ENCODE assay signal across 14 mouse cellular contexts in the genomic region with DNA sequence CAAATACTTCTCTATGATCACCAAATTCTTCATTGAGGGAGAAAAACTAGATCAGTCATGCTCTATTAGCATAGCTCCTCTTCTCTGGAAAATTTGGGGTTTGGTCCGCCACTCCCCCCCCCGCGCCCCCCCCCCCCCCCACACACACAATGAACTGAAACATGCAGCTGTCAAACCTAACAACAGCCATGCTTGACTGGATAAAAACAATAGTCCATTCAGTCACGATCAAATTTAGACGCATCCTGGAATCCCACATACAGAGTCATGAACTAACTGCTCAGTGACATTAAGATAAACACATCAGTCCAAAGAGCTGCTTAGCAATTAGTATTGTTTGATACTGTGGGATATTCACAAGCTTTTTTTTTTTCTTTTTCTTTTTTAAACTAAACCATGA. TPM values are rescaled to one million over a fixed set of nuclear protein-coding genes. Genes with fewer than 3 reads are reported as not detected.
DNase-seq lines count a peak whose midpoint lies in the region; ATAC-seq lines count a peak whose summit lies in the region.
"Had no signal": no experiment of that assay in that cellular context is flagged by ENCODE, and none has a peak within 500 bp of the region (broad histone marks: within the 10 kb centered on the region; RNA-seq: fewer than 3 reads in every experiment).

No protein-coding gene starts in this region.

- H3K27ac ChIP-seq in neural tube, embryonic 12.5 days = no peak overlapping the region
- no peak overlapping the region for H3K27ac ChIP-seq in hindbrain, embryonic 12.5 days
- H3K27ac ChIP-seq: heart, embryonic 15.5 days; liver, embryonic 13.5 days had no signal

- 21% methylated on average over 5 of the region's 5 CpGs for WGBS in neural tube, embryonic 12.5 days
- WGBS in hindbrain, embryonic 12.5 days = 15% methylated on average over 4 of the region's 5 CpGs

- H3K9ac ChIP-seq in neural tube, embryonic 12.5 days = no peak overlapping the region
- H3K9ac ChIP-seq in hindbrain, embryonic 12.5 days = no peak overlapping the region
- H3K9ac ChIP-seq: heart, embryonic 15.5 days; liver, embryonic 13.5 days had no signal

- H3K9me3 ChIP-seq in neural tube, embryonic 12.5 days = no peaks in the 10 kb centered on the region
- no peaks in the 10 kb centered on the region for H3K9me3 ChIP-seq in hindbrain, embryonic 12.5 days (replicated peaks)
- H3K9me3 ChIP-seq: heart, embryonic 15.5 days; liver, embryonic 13.5 days had no signal

- no peaks in the 10 kb centered on the region for H3K36me3 ChIP-seq in neural tube, embryonic 12.5 days
- no peaks in the 10 kb centered on the region for H3K36me3 ChIP-seq in hindbrain, embryonic 12.5 days
- H3K36me3 ChIP-seq: heart, embryonic 15.5 days; liver, embryonic 13.5 days had no signal

- H3K4me1 ChIP-seq in neural tube, embryonic 12.5 days = no peaks in the 10 kb centered on the region
- H3K4me1 ChIP-seq in hindbrain, embryonic 12.5 days = no peaks in the 10 kb centered on the region
- H3K4me1 ChIP-seq: heart, embryonic 15.5 days; liver, embryonic 13.5 days had no signal

- H3K4me2 ChIP-seq in neural tube, embryonic 12.5 days (replicated peaks) = no peak overlapping the region
- no peak overlapping the region for H3K4me2 ChIP-seq in hindbrain, embryonic 12.5 days (replicated peaks)
- H3K4me2 ChIP-seq: heart, embryonic 15.5 days; liver, embryonic 13.5 days had no signal

- H3K27me3 ChIP-seq in neural tube, embryonic 12.5 days (replicated peaks) = no peaks in the 10 kb centered on the region
- no peaks in the 10 kb centered on the region for H3K27me3 ChIP-seq in hindbrain, embryonic 12.5 days
- H3K27me3 ChIP-seq: heart, embryonic 15.5 days; liver, embryonic 13.5 days had no signal

- no peak overlapping the region for H3K4me3 ChIP-seq in neural tube, embryonic 12.5 days
- H3K4me3 ChIP-seq in hindbrain, embryonic 12.5 days = no peak overlapping the region
- H3K4me3 ChIP-seq: heart, embryonic 15.5 days; liver, embryonic 13.5 days had no signal

- ATAC-seq in neural tube, embryonic 12.5 days (ENCODE audit: low FRiP score, low read depth) = peak; percentile 83
- peak; percentile 78 for ATAC-seq in hindbrain, embryonic 12.5 days (ENCODE audit: low FRiP score)
- no peak for ATAC-seq in activated CD4-positive, CD25-positive, alpha-beta regulatory T cell, adult 4 months
- ATAC-seq: inflammation-experienced regulatory T-cells, adult 6 months had no signal

- peak; percentile 36 for DNase-seq in embryo, embryonic 10 days (ENCODE audit: low spot score)
- no peak for DNase-seq in embryo, embryonic 9.5 days (ENCODE audit: extremely low spot score)
- no peak for DNase-seq in neural tube, embryonic 10.5 days (ENCODE audit: extremely low spot score, low spot score)
- no peak for DNase-seq in spleen, postnatal 10 days (ENCODE audit: low spot score in 2 of 2)
- DNase-seq in thymus, adult 18-20 months = no peak
- DNase-seq: cerebellum, postnatal 25 days; heart, adult 18-20 months; liver, embryonic 13.5 days; thymus, postnatal 4 days had no signal

RNA-seq across cellular contexts. Expression of gene Rgs2, which starts 14.2 kb away (rescaled TPM):
- polyA plus RNA-seq in neural tube, embryonic 12.5 days (2016; fragmentation: Nextera tagmentation; extraction: Ambion mirVana) = 77.2 and 83.4 TPM in 2 replicates
- 108 and 118 TPM in 2 replicates for polyA plus RNA-seq in hindbrain, embryonic 12.5 days (2016; fragmentation: Nextera tagmentation; extraction: Ambion mirVana)
- polyA plus RNA-seq in activated CD4-positive, CD25-positive, alpha-beta regulatory T cell, adult 4 months (2017; shearing (Covaris generic)) = 10 to 100 TPM; 22.0 to 23.6 TPM
